Mouse (Mus musculus): Measurements from ENCODE around the gene Reep3.

Reep3 gene

GRCm38 (mm10) chr10:66968541-66968940, 128.2 kb downstream of the Reep3 start:
- DNase-seq: no peak

GRCm38 (mm10) chr10:66966391-66967109, 130.2 kb downstream of the Reep3 start:
- DNase-seq: no peak

- DNase-seq: no peak
Observed at GRCm38 (mm10) chr10:66960136-66960535, 136.6 kb downstream of the Reep3 start.
